Mouse (Mus musculus): ENCODE measurements around the gene Olfr1350. TPM values are rescaled to one million over a fixed set of nuclear protein-coding genes. Genes with fewer than 3 reads are reported as not detected.
A peak's percentile ranks its signal among the peaks of the same experiment; 100 is the strongest.
"Not testable (repeated sequence)": the region's sequence is repeated elsewhere in the genome, so short reads cannot be mapped to it uniquely, and the experiment has no call there.

Gene Olfr1350
- not detected in 2 replicates for polyA plus RNA-seq (2012; rRNA removed)

DNA sequence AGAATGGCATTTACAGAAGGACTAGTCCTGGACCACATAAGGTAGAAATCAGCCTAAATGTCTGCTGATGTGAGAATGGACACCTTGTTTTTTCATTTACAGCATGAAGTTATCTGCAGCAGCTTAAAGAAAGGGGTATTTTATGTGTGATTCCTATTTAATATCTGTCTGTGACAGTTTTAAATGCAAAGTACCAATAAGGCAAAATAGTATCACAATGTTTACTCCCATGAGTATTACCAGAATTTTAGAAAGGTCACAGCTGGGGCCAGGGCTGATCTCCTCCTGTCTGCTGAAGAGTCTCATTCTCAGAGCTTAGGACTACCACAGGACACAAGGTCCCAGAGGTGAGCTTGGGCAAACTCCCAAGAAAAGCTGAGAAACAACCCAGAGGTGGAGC lies at the start of gene Olfr1350:
Gene Olfr1350, plus strand, starts transcription at position 301 of the 400 bp plus-strand sequence.
- Histone ChIP-seq H3K36me3 (ENCODE audit: control insufficient read depth, insufficient read depth, low read length) (no peaks in the 10 kb centered on the region), H3K27me3 (replicated peaks; ENCODE audit: control insufficient read depth, insufficient read depth, low read length) (no peaks in the 10 kb centered on the region), H3K4me1 (ENCODE audit: control insufficient read depth, insufficient read depth, low read length) (no peaks in the 10 kb centered on the region), H3K27ac (ENCODE audit: insufficient read depth, low read depth, low read length) (no peak within 1 kb of the TSS), H3K4me3 (ENCODE audit: insufficient read depth, low read depth, low read length) (no peak within 1 kb of the TSS)
- no peak for TF ChIP-seq POLR2A (IDR thresholded peaks at IDR 0.05; ENCODE audit: low read depth, low read length)
- no peak for TF ChIP-seq CTCF (conservative IDR thresholded peaks at IDR 0.05; ENCODE audit: insufficient read depth, insufficient read length, low read depth, low read length)
- peak; percentile 10 for DNase-seq

- no peaks in the 10 kb centered on the region for H3K4me1 ChIP-seq (ENCODE audit: control insufficient read depth, insufficient read depth, low read length)
- H3K4me3 ChIP-seq (ENCODE audit: insufficient read depth, low read depth, low read length): no peak overlapping the region
- H3K27me3 ChIP-seq (replicated peaks; ENCODE audit: control insufficient read depth, insufficient read depth, low read length): no peaks in the 10 kb centered on the region
- TF ChIP-seq CTCF (conservative IDR thresholded peaks at IDR 0.05; ENCODE audit: insufficient read depth, insufficient read length, low read depth, low read length) (no peak), POLR2A (IDR thresholded peaks at IDR 0.05; ENCODE audit: low read depth, low read length) (no peak)
- no peak for DNase-seq
- H3K36me3 ChIP-seq (ENCODE audit: control insufficient read depth, insufficient read depth, low read length): no peaks in the 10 kb centered on the region
- 27% methylated on average over 1 of the region's 1 CpGs for WGBS
- H3K27ac ChIP-seq (ENCODE audit: insufficient read depth, low read depth, low read length): no peak overlapping the region
Measured at GRCm38 (mm10) chr7:6521666-6522065, 43.0 kb upstream of the Olfr1350 start.

GRCm38 (mm10) chr7:6522850-6523249 lies 41.8 kb upstream of the Olfr1350 start, which contains the start of gene Olfr1349:
Gene Olfr1349 (minus strand): TSS chr7:6522950.
- 83% methylated on average over 5 of the region's 5 CpGs for WGBS
- DNase-seq: no peak
- no peak within 1 kb of the TSS for H3K27ac ChIP-seq (ENCODE audit: insufficient read depth, low read depth, low read length)
- no peak within 1 kb of the TSS for H3K4me3 ChIP-seq (ENCODE audit: insufficient read depth, low read depth, low read length)
- H3K27me3 ChIP-seq (replicated peaks; ENCODE audit: control insufficient read depth, insufficient read depth, low read length): no peaks in the 10 kb centered on the region
- H3K36me3 ChIP-seq (ENCODE audit: control insufficient read depth, insufficient read depth, low read length): no peaks in the 10 kb centered on the region
- no peaks in the 10 kb centered on the region for H3K4me1 ChIP-seq (ENCODE audit: control insufficient read depth, insufficient read depth, low read length)
- TF ChIP-seq CTCF (conservative IDR thresholded peaks at IDR 0.05; ENCODE audit: insufficient read depth, insufficient read length, low read depth, low read length): no peak

- DNase-seq: no peak
- WGBS: 60% methylated on average over 3 of the region's 3 CpGs
Measured at GRCm38 (mm10) chr7:6525001-6525400, 39.6 kb upstream of the Olfr1350 start.

DNA sequence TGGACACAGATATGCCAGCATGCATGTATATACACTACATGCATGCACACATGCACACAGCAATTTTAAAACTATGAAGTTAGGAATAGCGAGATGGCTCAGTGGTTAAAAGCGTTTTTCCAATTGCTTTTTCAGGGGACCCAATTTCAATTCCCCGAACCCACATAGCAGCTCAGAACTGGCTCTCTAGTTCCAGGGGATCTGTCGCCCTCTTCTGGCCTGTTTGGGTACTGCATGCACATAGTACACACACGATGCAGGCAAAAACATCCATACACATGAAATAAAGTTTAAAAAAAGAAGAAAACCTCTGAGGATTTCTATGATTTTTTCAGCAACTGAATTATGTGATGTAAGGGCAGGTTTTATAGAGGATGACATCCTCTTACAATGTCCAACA lies 38.5 kb upstream of the Olfr1350 start:
- Histone ChIP-seq H3K27me3 (replicated peaks; ENCODE audit: control insufficient read depth, insufficient read depth, low read length) (no peaks in the 10 kb centered on the region), H3K36me3 (ENCODE audit: control insufficient read depth, insufficient read depth, low read length) (no peaks in the 10 kb centered on the region), H3K4me3 (ENCODE audit: insufficient read depth, low read depth, low read length) (no peak overlapping the region), H3K4me1 (ENCODE audit: control insufficient read depth, insufficient read depth, low read length) (no peaks in the 10 kb centered on the region), H3K27ac (ENCODE audit: insufficient read depth, low read depth, low read length) (no peak overlapping the region)
- TF ChIP-seq POLR2A (IDR thresholded peaks at IDR 0.05; ENCODE audit: low read depth, low read length) (no peak), CTCF (conservative IDR thresholded peaks at IDR 0.05; ENCODE audit: insufficient read depth, insufficient read length, low read depth, low read length) (peak; percentile 56)
- peak; percentile 19 for DNase-seq
- WGBS: 67% methylated on average over 5 of the region's 5 CpGs

More at GRCm38 (mm10) chr7:6525001-6525400, 39.6 kb upstream of the Olfr1350 start:
- no peak overlapping the region for H3K27ac ChIP-seq (ENCODE audit: insufficient read depth, low read depth, low read length)
- H3K27me3 ChIP-seq (replicated peaks; ENCODE audit: control insufficient read depth, insufficient read depth, low read length): no peaks in the 10 kb centered on the region
- no peak overlapping the region for H3K4me3 ChIP-seq (ENCODE audit: insufficient read depth, low read depth, low read length)
- no peaks in the 10 kb centered on the region for H3K36me3 ChIP-seq (ENCODE audit: control insufficient read depth, insufficient read depth, low read length)
- H3K4me1 ChIP-seq (ENCODE audit: control insufficient read depth, insufficient read depth, low read length): no peaks in the 10 kb centered on the region
- no peak for TF ChIP-seq CTCF (conservative IDR thresholded peaks at IDR 0.05; ENCODE audit: insufficient read depth, insufficient read length, low read depth, low read length)

GRCm38 (mm10) chr7:6586096-6586759 lies 21.6 kb downstream of the Olfr1350 start:
- peak; percentile 14 for DNase-seq
- Histone ChIP-seq H3K36me3 (ENCODE audit: control insufficient read depth, insufficient read depth, low read length) (no peaks in the 10 kb centered on the region), H3K27me3 (replicated peaks; ENCODE audit: control insufficient read depth, insufficient read depth, low read length) (no peaks in the 10 kb centered on the region), H3K27ac (ENCODE audit: insufficient read depth, low read depth, low read length) (no peak overlapping the region), H3K4me3 (ENCODE audit: insufficient read depth, low read depth, low read length) (no peak overlapping the region), H3K4me1 (ENCODE audit: control insufficient read depth, insufficient read depth, low read length) (no peaks in the 10 kb centered on the region)
- TF ChIP-seq CTCF (conservative IDR thresholded peaks at IDR 0.05; ENCODE audit: insufficient read depth, insufficient read length, low read depth, low read length) (no peak), POLR2A (IDR thresholded peaks at IDR 0.05; ENCODE audit: low read depth, low read length) (no peak)
- WGBS: 50% methylated on average over 8 of the region's 8 CpGs

- H3K4me3 ChIP-seq (ENCODE audit: insufficient read depth, low read depth, low read length); DNase-seq; H3K27me3 ChIP-seq (replicated peaks; ENCODE audit: control insufficient read depth, insufficient read depth, low read length); H3K36me3 ChIP-seq (ENCODE audit: control insufficient read depth, insufficient read depth, low read length); H3K27ac ChIP-seq (ENCODE audit: insufficient read depth, low read depth, low read length); H3K4me1 ChIP-seq (ENCODE audit: control insufficient read depth, insufficient read depth, low read length): not testable (repeated sequence)
- WGBS: 79% methylated on average over 13 of the region's 13 CpGs
Measured at GRCm38 (mm10) chr7:6588766-6589165, 24.1 kb downstream of the Olfr1350 start.
